Mouse (Mus musculus): Measurements from ENCODE around the gene Homer1. TPM values are rescaled to one million over a fixed set of nuclear protein-coding genes. Genes with fewer than 3 reads are reported as not detected.

Homer1 gene
- polyA plus RNA-seq, 2 experiments, result 7.7 to 8.0 TPM

- no peak for TF ChIP-seq POLR2A (IDR thresholded peaks at IDR 0.05; ENCODE audit: borderline replicate concordance, extremely low read depth, insufficient read depth, insufficient read length)
- DNase-seq (ENCODE audit: low spot score) (no peak), ATAC-seq (ENCODE audit: low FRiP score, low read depth) (no peak)
- 70% methylated on average over 2 of the region's 2 CpGs for WGBS
- H3K36me3 ChIP-seq (ENCODE audit: control insufficient read depth, insufficient read depth, low read length), result no peaks in the 10 kb centered on the region
- H3K9me3 ChIP-seq (ENCODE audit: control insufficient read depth, low read length), result no peaks in the 10 kb centered on the region
- H3K4me3 ChIP-seq (replicated peaks; ENCODE audit: low read length), result no peak overlapping the region
- H3K4me1 ChIP-seq (ENCODE audit: control insufficient read depth, insufficient read depth, low read length), result no peaks in the 10 kb centered on the region
- no peak overlapping the region for H3K27ac ChIP-seq (replicated peaks; ENCODE audit: low read depth, low read length)
- no peak overlapping the region for H3K4me2 ChIP-seq (replicated peaks; ENCODE audit: low read depth, low read length, severe bottlenecking)
- no peaks in the 10 kb centered on the region for H3K27me3 ChIP-seq (ENCODE audit: control insufficient read depth, insufficient read depth, low read length)
- H3K9ac ChIP-seq (ENCODE audit: low read depth, low read length, severe bottlenecking), result no peak overlapping the region
Measured at GRCm38 (mm10) chr13:93301060-93301459, 1.6 kb downstream of the Homer1 start.

DNA sequence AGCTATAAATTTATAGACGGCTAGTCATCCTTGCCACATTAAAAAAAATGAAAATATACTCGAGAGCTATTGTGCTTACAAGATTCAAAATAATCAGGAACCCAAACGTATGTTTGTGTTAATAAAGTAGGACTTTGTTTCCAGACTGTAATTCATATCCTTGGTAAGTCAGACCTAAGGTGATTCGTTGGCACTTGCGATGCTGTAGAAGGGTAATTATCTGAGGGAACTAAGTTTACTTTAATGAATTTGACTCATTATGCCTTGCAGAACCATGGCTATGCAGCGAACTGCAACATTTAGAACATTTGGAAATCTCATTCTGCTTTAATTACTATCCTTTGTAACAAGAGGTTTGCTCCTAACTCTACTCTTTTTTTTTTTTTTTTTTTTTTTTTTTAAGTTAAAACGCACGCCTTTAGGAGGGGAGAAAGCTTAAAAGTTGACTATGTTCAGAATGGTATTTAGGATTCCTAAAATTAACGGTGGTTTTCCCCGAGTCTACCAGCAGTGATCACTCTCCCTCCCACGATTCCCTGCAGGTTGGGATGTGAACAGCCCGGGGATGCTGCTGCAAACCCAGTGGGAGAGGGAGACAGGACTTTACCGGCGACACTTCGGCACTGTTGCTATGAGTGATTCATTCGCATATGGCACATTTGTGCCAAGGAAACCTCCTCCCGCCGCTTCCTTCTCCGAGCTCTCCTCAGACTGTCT, 3.6 kb downstream of the Homer1 start:
- H3K4me3 ChIP-seq (replicated peaks; ENCODE audit: low read length), result peak overlapping the region; percentile 65
- no peaks in the 10 kb centered on the region for H3K9me3 ChIP-seq (ENCODE audit: control insufficient read depth, low read length)
- H3K27ac ChIP-seq (replicated peaks; ENCODE audit: low read depth, low read length), result peak overlapping the region; percentile 93
- H3K4me2 ChIP-seq (replicated peaks; ENCODE audit: low read depth, low read length, severe bottlenecking), result peak overlapping the region; percentile 83
- H3K36me3 ChIP-seq (ENCODE audit: control insufficient read depth, insufficient read depth, low read length), result no peaks in the 10 kb centered on the region
- WGBS, result 8% methylated on average over 19 of the region's 19 CpGs
- peaks cover 10% of the 10 kb centered on the region for H3K4me1 ChIP-seq (ENCODE audit: control insufficient read depth, insufficient read depth, low read length)
- TF ChIP-seq POLR2A (IDR thresholded peaks at IDR 0.05; ENCODE audit: borderline replicate concordance, extremely low read depth, insufficient read depth, insufficient read length), result no peak
- ATAC-seq (ENCODE audit: low FRiP score, low read depth) (peak; percentile 45), DNase-seq (ENCODE audit: low spot score) (no peak)
- no peaks in the 10 kb centered on the region for H3K27me3 ChIP-seq (ENCODE audit: control insufficient read depth, insufficient read depth, low read length)
- peak overlapping the region; percentile 81 for H3K9ac ChIP-seq (ENCODE audit: low read depth, low read length, severe bottlenecking)

- Histone ChIP-seq H3K9ac (ENCODE audit: low read depth, low read length, severe bottlenecking) (peak overlapping the region; percentile 81), H3K4me1 (ENCODE audit: control insufficient read depth, insufficient read depth, low read length) (peaks cover 16% of the 10 kb centered on the region), H3K27me3 (ENCODE audit: control insufficient read depth, insufficient read depth, low read length) (no peaks in the 10 kb centered on the region), H3K4me2 (replicated peaks; ENCODE audit: low read depth, low read length, severe bottlenecking) (peak overlapping the region; percentile 83), H3K9me3 (ENCODE audit: control insufficient read depth, low read length) (no peaks in the 10 kb centered on the region), H3K27ac (replicated peaks; ENCODE audit: low read depth, low read length) (peak overlapping the region; percentile 93), H3K4me3 (replicated peaks; ENCODE audit: low read length) (peak overlapping the region; percentile 65), H3K36me3 (ENCODE audit: control insufficient read depth, insufficient read depth, low read length) (no peaks in the 10 kb centered on the region)
- peak; percentile 93 for DNase-seq (ENCODE audit: low spot score)
- TF ChIP-seq POLR2A (IDR thresholded peaks at IDR 0.05; ENCODE audit: borderline replicate concordance, extremely low read depth, insufficient read depth, insufficient read length), result peak; percentile 79; the same call in 1 of the 2 replicates
- peak; percentile 95 for ATAC-seq (ENCODE audit: low FRiP score, low read depth)
- WGBS, result under 1% methylated on average over 43 of the region's 90 CpGs
Measured at GRCm38 (mm10) chr13:93303563-93304250, 4.3 kb downstream of the Homer1 start.

GRCm38 (mm10) chr13:93304251-93305001, 5.0 kb downstream of the Homer1 start:
- Histone ChIP-seq H3K27me3 (ENCODE audit: control insufficient read depth, insufficient read depth, low read length) (no peaks in the 10 kb centered on the region), H3K9ac (ENCODE audit: low read depth, low read length, severe bottlenecking) (peak overlapping the region; percentile 81), H3K4me1 (ENCODE audit: control insufficient read depth, insufficient read depth, low read length) (peaks cover 16% of the 10 kb centered on the region), H3K4me2 (replicated peaks; ENCODE audit: low read depth, low read length, severe bottlenecking) (peak overlapping the region; percentile 83), H3K9me3 (ENCODE audit: control insufficient read depth, low read length) (no peaks in the 10 kb centered on the region), H3K27ac (replicated peaks; ENCODE audit: low read depth, low read length) (peak overlapping the region; percentile 93), H3K36me3 (ENCODE audit: control insufficient read depth, insufficient read depth, low read length) (no peaks in the 10 kb centered on the region), H3K4me3 (replicated peaks; ENCODE audit: low read length) (peak overlapping the region; percentile 65)
- WGBS, result under 1% methylated on average over 33 of the region's 64 CpGs
- DNase-seq (ENCODE audit: low spot score) (peak; percentile 39), ATAC-seq (ENCODE audit: low FRiP score, low read depth) (peak; percentile 10; the same call in 1 of the 2 replicates)
- TF ChIP-seq POLR2A (IDR thresholded peaks at IDR 0.05; ENCODE audit: borderline replicate concordance, extremely low read depth, insufficient read depth, insufficient read length), result no peak

DNA sequence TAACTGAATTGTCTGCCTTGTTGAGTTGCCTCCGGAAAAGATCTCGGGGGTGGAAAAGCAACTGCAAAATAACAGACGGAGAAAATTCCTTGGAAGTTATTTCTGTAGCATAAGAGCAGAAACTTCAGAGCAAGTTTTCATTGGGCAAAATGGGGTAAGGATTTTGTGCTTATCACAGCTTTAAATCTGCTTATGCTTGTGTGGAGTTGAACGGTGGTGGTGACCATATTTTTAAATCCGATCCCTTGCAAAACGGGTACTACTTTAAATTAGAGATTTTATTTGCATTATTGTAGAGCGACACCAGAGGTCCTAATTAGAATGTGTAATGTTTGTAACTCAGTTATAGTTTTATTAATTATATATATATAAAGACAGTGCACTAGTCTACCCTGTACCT, 5.7 kb downstream of the Homer1 start:
- H3K4me1 ChIP-seq (ENCODE audit: control insufficient read depth, insufficient read depth, low read length), result peaks cover 16% of the 10 kb centered on the region
- peak overlapping the region; percentile 83 for H3K4me2 ChIP-seq (replicated peaks; ENCODE audit: low read depth, low read length, severe bottlenecking)
- no peaks in the 10 kb centered on the region for H3K27me3 ChIP-seq (ENCODE audit: control insufficient read depth, insufficient read depth, low read length)
- TF ChIP-seq POLR2A (IDR thresholded peaks at IDR 0.05; ENCODE audit: borderline replicate concordance, extremely low read depth, insufficient read depth, insufficient read length), result no peak
- no peaks in the 10 kb centered on the region for H3K9me3 ChIP-seq (ENCODE audit: control insufficient read depth, low read length)
- peak overlapping the region; percentile 65 for H3K4me3 ChIP-seq (replicated peaks; ENCODE audit: low read length)
- ATAC-seq (ENCODE audit: low FRiP score, low read depth) (no peak), DNase-seq (ENCODE audit: low spot score) (no peak)
- H3K9ac ChIP-seq (ENCODE audit: low read depth, low read length, severe bottlenecking), result peak overlapping the region; percentile 81
- no peak overlapping the region for H3K27ac ChIP-seq (replicated peaks; ENCODE audit: low read depth, low read length)
- 4% methylated on average over 7 of the region's 7 CpGs for WGBS
- no peaks in the 10 kb centered on the region for H3K36me3 ChIP-seq (ENCODE audit: control insufficient read depth, insufficient read depth, low read length)

Measured in limb, embryonic 14.5 days (tissue).